Mouse (Mus musculus): ENCODE data around the gene Wdr5b. TPM values are rescaled to one million over a fixed set of nuclear protein-coding genes. Genes with fewer than 3 reads are reported as not detected.

Gene Wdr5b
- polyA plus RNA-seq, 1 experiment from 2014 or later: 14.2 TPM

GRCm38 (mm10) chr16:36071450-36072379 lies 30.7 kb downstream of the Wdr5b start, which contains the start of the genes Fam162a and Ccdc58:
Gene Fam162a, minus strand, starts transcription at chr16:36071594.
Gene Ccdc58, plus strand, starts transcription at chr16:36071685.
- peak; percentile 93 for ATAC-seq (ENCODE audit: insufficient number of reproducible peaks, insufficient read depth, low FRiP score, low TSS enrichment)
- H3K27me3 ChIP-seq: no peaks in the 10 kb centered on the region
- peak within 1 kb of the TSS; percentile 62 for H3K4me2 ChIP-seq (replicated peaks)
- H3K27ac ChIP-seq: peak within 1 kb of the TSS; percentile 98
- peak within 1 kb of the TSS; percentile 80 for H3K9ac ChIP-seq
- H3K36me3 ChIP-seq: no peaks in the 10 kb centered on the region
- H3K4me1 ChIP-seq: peaks cover 10% of the 10 kb centered on the region
- no peaks in the 10 kb centered on the region for H3K9me3 ChIP-seq
- WGBS: under 1% methylated on average over 81 of the region's 81 CpGs
- H3K4me3 ChIP-seq: peak within 1 kb of the TSS; percentile 77

- Histone ChIP-seq H3K36me3 (no peaks in the 10 kb centered on the region), H3K9me3 (no peaks in the 10 kb centered on the region), H3K4me1 (peaks cover 10% of the 10 kb centered on the region), H3K4me3 (peak overlapping the region; percentile 77), H3K27ac (peak overlapping the region; percentile 98), H3K4me2 (replicated peaks) (peak overlapping the region; percentile 62), H3K27me3 (no peaks in the 10 kb centered on the region), H3K9ac (peak overlapping the region; percentile 80)
- 30% methylated on average over 8 of the region's 8 CpGs for WGBS
- no peak for ATAC-seq (ENCODE audit: insufficient number of reproducible peaks, insufficient read depth, low FRiP score, low TSS enrichment)
Observed at GRCm38 (mm10) chr16:36072410-36073011, 31.5 kb downstream of the Wdr5b start.

- H3K4me2 ChIP-seq (replicated peaks): no peak overlapping the region
- no peak overlapping the region for H3K27ac ChIP-seq
- 88% methylated on average over 3 of the region's 3 CpGs for WGBS
- ATAC-seq (ENCODE audit: insufficient number of reproducible peaks, insufficient read depth, low FRiP score, low TSS enrichment): no peak
- H3K4me3 ChIP-seq: no peak overlapping the region
- H3K27me3 ChIP-seq: no peaks in the 10 kb centered on the region
- H3K9ac ChIP-seq: no peak overlapping the region
- no peaks in the 10 kb centered on the region for H3K9me3 ChIP-seq
- H3K36me3 ChIP-seq: 0 out of 2 replicates have a peak, but pooled peaks cover 4% of the 10 kb centered on the region
- H3K4me1 ChIP-seq: peaks cover 5% of the 10 kb centered on the region
Observed at GRCm38 (mm10) chr16:36074772-36075171, 33.8 kb downstream of the Wdr5b start.

GRCm38 (mm10) chr16:36079916-36080315 lies 38.9 kb downstream of the Wdr5b start:
- no peak for ATAC-seq (ENCODE audit: insufficient number of reproducible peaks, insufficient read depth, low FRiP score, low TSS enrichment)
- 94% methylated on average over 3 of the region's 3 CpGs for WGBS
- Histone ChIP-seq H3K27ac (no peak overlapping the region), H3K27me3 (no peaks in the 10 kb centered on the region), H3K4me2 (replicated peaks) (no peak overlapping the region), H3K9me3 (no peaks in the 10 kb centered on the region), H3K4me3 (no peak overlapping the region), H3K4me1 (no peaks in the 10 kb centered on the region), H3K9ac (no peak overlapping the region), H3K36me3 (peaks cover 8% of the 10 kb centered on the region)

- no peak overlapping the region for H3K27ac ChIP-seq
- WGBS: 95% methylated on average over 4 of the region's 4 CpGs
- H3K9me3 ChIP-seq: no peaks in the 10 kb centered on the region
- H3K4me1 ChIP-seq: no peaks in the 10 kb centered on the region
- ATAC-seq (ENCODE audit: insufficient number of reproducible peaks, insufficient read depth, low FRiP score, low TSS enrichment): no peak
- no peak overlapping the region for H3K4me3 ChIP-seq
- H3K9ac ChIP-seq: no peak overlapping the region
- H3K4me2 ChIP-seq (replicated peaks): no peak overlapping the region
- H3K36me3 ChIP-seq: peaks cover 45% of the 10 kb centered on the region
- no peaks in the 10 kb centered on the region for H3K27me3 ChIP-seq
Observed at GRCm38 (mm10) chr16:36087846-36088245, 46.9 kb downstream of the Wdr5b start.

- WGBS: 79% methylated on average over 7 of the region's 7 CpGs
- H3K4me3 ChIP-seq: no peak overlapping the region
Observed at GRCm38 (mm10) chr16:36089065-36089464, 48.1 kb downstream of the Wdr5b start.

GRCm38 (mm10) chr16:36089850-36090616 lies 49.0 kb downstream of the Wdr5b start:
- H3K27me3 ChIP-seq: no peaks in the 10 kb centered on the region
- no peak overlapping the region for H3K4me3 ChIP-seq
- 81% methylated on average over 8 of the region's 8 CpGs for WGBS
- no peaks in the 10 kb centered on the region for H3K4me1 ChIP-seq
- no peaks in the 10 kb centered on the region for H3K9me3 ChIP-seq
- H3K27ac ChIP-seq: no peak overlapping the region
- H3K9ac ChIP-seq: no peak overlapping the region
- H3K4me2 ChIP-seq (replicated peaks): no peak overlapping the region
- ATAC-seq (ENCODE audit: insufficient number of reproducible peaks, insufficient read depth, low FRiP score, low TSS enrichment): no peak
- peaks cover 42% of the 10 kb centered on the region for H3K36me3 ChIP-seq

More at GRCm38 (mm10) chr16:36089065-36089464, 48.1 kb downstream of the Wdr5b start:
- H3K4me1 ChIP-seq: no peaks in the 10 kb centered on the region
- H3K4me2 ChIP-seq (replicated peaks): no peak overlapping the region
- H3K27ac ChIP-seq: no peak overlapping the region
- H3K27me3 ChIP-seq: no peaks in the 10 kb centered on the region
- no peak overlapping the region for H3K9ac ChIP-seq
- no peak for ATAC-seq (ENCODE audit: insufficient number of reproducible peaks, insufficient read depth, low FRiP score, low TSS enrichment)
- peaks cover 45% of the 10 kb centered on the region for H3K36me3 ChIP-seq
- H3K9me3 ChIP-seq: no peaks in the 10 kb centered on the region

DNA sequence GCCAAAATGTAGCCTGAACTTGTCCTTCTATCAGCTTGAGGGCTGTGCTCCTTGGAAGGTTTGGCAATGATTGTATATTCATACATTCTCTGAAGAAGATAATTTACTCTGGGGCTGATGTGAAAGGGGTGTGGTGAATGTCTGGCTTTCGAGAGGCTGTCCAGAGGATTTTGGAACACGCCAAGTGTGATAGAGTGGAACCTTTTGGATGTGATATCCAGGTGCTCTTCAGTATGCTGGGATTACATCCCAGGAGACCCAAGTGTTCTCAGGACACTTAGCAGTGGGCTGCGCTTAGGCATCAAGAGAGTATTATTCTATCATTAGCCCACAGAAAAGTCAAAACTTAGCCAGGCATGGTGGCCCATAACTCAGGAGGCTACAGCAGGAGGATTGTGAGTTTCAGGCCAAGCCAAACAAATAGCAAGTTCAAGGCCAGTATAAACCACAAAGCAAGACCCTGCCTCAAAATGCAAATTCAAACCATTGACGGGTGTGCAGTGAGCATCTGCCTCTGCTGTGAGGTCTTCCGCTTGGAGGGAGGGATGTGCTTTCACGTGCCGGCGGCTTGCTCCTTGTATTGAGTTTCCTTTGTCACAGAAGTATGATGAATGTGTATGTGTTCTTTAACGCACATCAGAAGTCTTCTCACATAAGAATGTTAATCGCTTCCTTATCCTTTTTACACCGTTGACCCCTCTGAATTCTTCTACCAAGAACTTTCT lies 50.0 kb downstream of the Wdr5b start:
- Histone ChIP-seq H3K4me1 (no peaks in the 10 kb centered on the region), H3K27ac (no peak overlapping the region), H3K36me3 (peaks cover 33% of the 10 kb centered on the region), H3K9ac (no peak overlapping the region), H3K9me3 (no peaks in the 10 kb centered on the region), H3K27me3 (no peaks in the 10 kb centered on the region), H3K4me3 (no peak overlapping the region), H3K4me2 (replicated peaks) (no peak overlapping the region)
- no peak for ATAC-seq (ENCODE audit: insufficient number of reproducible peaks, insufficient read depth, low FRiP score, low TSS enrichment)
- WGBS: 83% methylated on average over 11 of the region's 11 CpGs

Other genes starting within 250 kb of the Wdr5b start
- gene Parp14, start 169.6 kb upstream of the Wdr5b start, polyA plus RNA-seq (2016; fragmentation: Nextera tagmentation; extraction: Ambion mirVana): 0.50 and 0.87 TPM in 2 replicates
- gene Parp9, start 102.7 kb upstream of the Wdr5b start, polyA plus RNA-seq (2016; fragmentation: Nextera tagmentation; extraction: Ambion mirVana): 3.2 and 4.1 TPM in 2 replicates
- gene Dtx3l, start 102.0 kb upstream of the Wdr5b start, polyA plus RNA-seq (2016; fragmentation: Nextera tagmentation; extraction: Ambion mirVana): 2.2 and 3.0 TPM in 2 replicates
- 53.6 and 55.5 TPM in 2 replicates for gene Kpna1, start 62.4 kb upstream of the Wdr5b start, polyA plus RNA-seq (2016; fragmentation: Nextera tagmentation; extraction: Ambion mirVana)
- 311 and 320 TPM in 2 replicates for gene Fam162a, start 30.4 kb downstream of the Wdr5b start, polyA plus RNA-seq (2016; fragmentation: Nextera tagmentation; extraction: Ambion mirVana)
- 86.1 and 88.3 TPM in 2 replicates for gene Ccdc58, start 30.5 kb downstream of the Wdr5b start, polyA plus RNA-seq (2016; fragmentation: Nextera tagmentation; extraction: Ambion mirVana)
- gene Csta1, start 90.1 kb downstream of the Wdr5b start, polyA plus RNA-seq (2016; fragmentation: Nextera tagmentation; extraction: Ambion mirVana): 0.10 TPM in 1 of 2 replicates, not detected in the other
- gene Stfa2l1, start 115.6 kb downstream of the Wdr5b start, polyA plus RNA-seq (2016; fragmentation: Nextera tagmentation; extraction: Ambion mirVana): 1.9 TPM in 1 of 2 replicates, not detected in the other
- 2.9 TPM in 1 of 2 replicates, not detected in the other for gene Gm5483, start 143.0 kb downstream of the Wdr5b start, polyA plus RNA-seq (2016; fragmentation: Nextera tagmentation; extraction: Ambion mirVana)
- gene Gm5416, start 169.2 kb downstream of the Wdr5b start, polyA plus RNA-seq (2016; fragmentation: Nextera tagmentation; extraction: Ambion mirVana): not detected in 2 replicates
- gene 2010005H15Rik, start 180.3 kb downstream of the Wdr5b start, polyA plus RNA-seq (2016; fragmentation: Nextera tagmentation; extraction: Ambion mirVana): 0.99 TPM in 1 of 2 replicates, not detected in the other
- gene Stfa1, start 235.8 kb downstream of the Wdr5b start, polyA plus RNA-seq (2016; fragmentation: Nextera tagmentation; extraction: Ambion mirVana): 5.2 and 5.5 TPM in 2 replicates

Measured in embryonic facial prominence, embryonic 12.5 days (tissue).